ENCODE assay signal across 8 mouse cellular contexts in the genomic region with DNA sequence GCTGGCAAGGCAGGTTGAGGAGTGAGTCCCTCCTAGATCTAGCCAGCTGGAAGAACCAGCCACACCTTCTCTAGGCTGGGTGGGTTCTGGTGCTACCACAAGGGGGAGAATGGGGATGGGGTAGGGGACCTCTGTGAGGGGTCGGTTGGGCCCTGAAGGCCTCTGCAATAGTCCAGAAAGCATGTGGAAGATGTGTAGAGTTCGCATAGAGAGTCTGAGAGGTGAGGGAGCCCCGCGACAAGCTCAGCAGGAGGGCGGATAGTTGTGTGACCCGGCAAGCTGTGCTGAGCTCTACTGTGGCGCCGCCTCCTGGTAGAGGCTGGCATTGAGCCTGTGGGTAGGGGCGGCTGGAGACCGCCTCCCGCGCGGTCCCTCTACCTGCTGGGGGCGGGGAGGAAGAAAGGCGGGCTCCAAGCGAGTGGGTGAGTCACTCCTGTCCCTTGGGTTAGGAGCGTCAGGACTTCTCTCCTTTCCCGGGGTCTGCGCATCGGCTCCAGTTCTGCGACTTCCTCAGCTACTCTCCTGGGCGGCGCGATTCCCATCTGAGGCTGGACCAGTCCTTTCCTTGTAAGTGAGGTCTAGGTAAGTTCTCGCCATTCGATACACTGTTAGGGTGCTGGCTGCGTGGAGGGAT.
DNase-seq lines count a peak whose midpoint lies in the region; ATAC-seq and TF ChIP-seq lines count a peak whose summit lies in the region.

No protein-coding gene starts in this region.

- H3K4me2 ChIP-seq in hindbrain, embryonic 15.5 days: peak overlapping the region; percentile 61

- peak overlapping the region; percentile 29; the same call in 1 of the 2 replicates for H3K4me3 ChIP-seq in E14TG2a.4 (replicated peaks; ENCODE audit: low read length)
- peak overlapping the region; percentile 49 for H3K4me3 ChIP-seq in forebrain, embryonic 10.5 days
- peak overlapping the region; percentile 36 for H3K4me3 ChIP-seq in hindbrain, embryonic 15.5 days
- H3K4me3 ChIP-seq in left cerebral cortex, adult 2 months: peak overlapping the region; percentile 36

- 14% methylated on average over 19 of the region's 27 CpGs for WGBS in forebrain, embryonic 10.5 days
- 22% methylated on average over 26 of the region's 27 CpGs for WGBS in hindbrain, embryonic 15.5 days

- TF ChIP-seq CTCF in E14TG2a.4 (conservative IDR thresholded peaks at IDR 0.05; ENCODE audit: low read length): peak; percentile 44
- TF ChIP-seq CTCF in left cerebral cortex, adult 2 months (IDR thresholded peaks at IDR 0.05): peak; percentile 54

- no peaks in the 10 kb centered on the region for H3K9me3 ChIP-seq in E14TG2a.4 (ENCODE audit: low read length)
- peaks cover 3% of the 10 kb centered on the region; the same call in 1 of the 2 replicates for H3K9me3 ChIP-seq in forebrain, embryonic 10.5 days
- no peaks in the 10 kb centered on the region for H3K9me3 ChIP-seq in hindbrain, embryonic 15.5 days

- intact Hi-C loops in left cerebral cortex, adult 2 months (cut with DNase I): no loop called here

- H3K9ac ChIP-seq in hindbrain, embryonic 15.5 days: no peak overlapping the region

- no peak overlapping the region for H3K27ac ChIP-seq in forebrain, embryonic 10.5 days
- H3K27ac ChIP-seq in hindbrain, embryonic 15.5 days (replicated peaks): no peak overlapping the region
- H3K27ac ChIP-seq in left cerebral cortex, adult 2 months: no peak overlapping the region

- DNase-seq in adrenal gland, postnatal 10 days: peak; percentile 56
- peak; percentile 25 for DNase-seq in forebrain, embryonic 10.5 days (ENCODE audit: extremely low spot score, low spot score)
- DNase-seq in left cerebral cortex, adult 2 months (ENCODE audit: extremely low spot score in 1 of 2, low spot score in 2 of 2): peak; percentile 31 to 55
- DNase-seq in lung, postnatal 36 days: peak; percentile 63
- DNase-seq in right cerebral cortex, postnatal 10 days (ENCODE audit: low spot score in 2 of 2): peak; percentile 27 to 47

- H3K36me3 ChIP-seq in E14TG2a.4 (ENCODE audit: insufficient read depth, low read length): no peaks in the 10 kb centered on the region
- H3K36me3 ChIP-seq in forebrain, embryonic 10.5 days (replicated peaks): no peaks in the 10 kb centered on the region
- H3K36me3 ChIP-seq in hindbrain, embryonic 15.5 days: no peaks in the 10 kb centered on the region

- 0 out of 2 replicates have a peak, but pooled peaks have one; percentile 42 for ATAC-seq in hindbrain, embryonic 15.5 days (ENCODE audit: low FRiP score, low read depth)
- no peak for ATAC-seq in inflammation-experienced regulatory T-cells, adult 6 months

- H3K27me3 ChIP-seq in E14TG2a.4 (ENCODE audit: insufficient read depth, low read length): no peaks in the 10 kb centered on the region
- H3K27me3 ChIP-seq in forebrain, embryonic 10.5 days (ENCODE audit: poor library complexity, severe bottlenecking): no peaks in the 10 kb centered on the region
- H3K27me3 ChIP-seq in hindbrain, embryonic 15.5 days: no peaks in the 10 kb centered on the region

- H3K4me1 ChIP-seq in E14TG2a.4 (replicated peaks; ENCODE audit: low read depth, low read length): no peaks in the 10 kb centered on the region
- no peaks in the 10 kb centered on the region for H3K4me1 ChIP-seq in forebrain, embryonic 10.5 days
- no peaks in the 10 kb centered on the region for H3K4me1 ChIP-seq in hindbrain, embryonic 15.5 days (replicated peaks)
